Mouse (Mus musculus) erythroblast, embryonic 14.5 days (primary cell): ENCODE results near the gene Pi16. TPM values are rescaled to one million over a fixed set of nuclear protein-coding genes. Genes with fewer than 3 reads are reported as not detected.

ENCODE experiments used
- H3K27me3 ChIP-seq: 2 replicates; pipeline ENCODE4 v1.6.1; 2012; ENCODE audit warnings: inconsistent platforms; ENCODE audit not compliant: control insufficient read depth
- H3K36me3 ChIP-seq: 2 replicates; pipeline ENCODE4 v1.6.1; 2012; ENCODE audit warnings: mild to moderate bottlenecking, inconsistent platforms; ENCODE audit not compliant: control insufficient read depth
- H3K4me1 ChIP-seq: 2 replicates; pipeline ENCODE4 v1.6.1; 2012; ENCODE audit warnings: inconsistent platforms; ENCODE audit not compliant: control insufficient read depth
- H3K4me3 ChIP-seq: replicated peaks from 2 replicates; pipeline ENCODE3; 2012; ENCODE audit warnings: moderate library complexity, mild to moderate bottlenecking, inconsistent platforms
- H3K9me3 ChIP-seq: 2 replicates; pipeline ENCODE4 v1.6.1; 2012; ENCODE audit warnings: low read length, inconsistent platforms, mixed read lengths; ENCODE audit not compliant: control insufficient read depth
- GATA1 ChIP-seq: IDR thresholded peaks from 2 replicates; pipeline ENCODE4 v1.6.1; 2012; ENCODE audit warnings: low read length, inconsistent platforms, mixed read lengths
- TAL1 ChIP-seq: IDR thresholded peaks from 3 replicates; pipeline ENCODE4 v1.6.1; 2012; ENCODE audit warnings: low read length, inconsistent platforms, mixed read lengths
- polyA plus RNA-seq: library from polyadenylated mRNA; stranded (reverse); fragments of >175 nt; gene quantifications from 2 replicates; pipeline ENCODE4 v1.2.3, GENCODE M21; 2012

The Pi16 gene
- polyA plus RNA-seq, 1 experiment, result 0.03 TPM

- H3K36me3 ChIP-seq, result no peaks in the 10 kb centered on the region
- peaks cover 22% of the 10 kb centered on the region for H3K4me1 ChIP-seq
- TF ChIP-seq TAL1, result no peak; the same call in 2 of the 3 replicates
- TF ChIP-seq GATA1, result no peak
- H3K9me3 ChIP-seq, result no peaks in the 10 kb centered on the region
- peaks cover 62% of the 10 kb centered on the region for H3K27me3 ChIP-seq
- H3K4me3 ChIP-seq, result no peak overlapping the region
Observed at GRCm38 (mm10) chr17:29323625-29324024, 6.1 kb downstream of the Pi16 start.

GRCm38 (mm10) chr17:29325831-29326230 is 8.4 kb downstream of the Pi16 start:
- Histone ChIP-seq H3K36me3 (peaks cover 9% of the 10 kb centered on the region), H3K9me3 (no peaks in the 10 kb centered on the region), H3K27me3 (peaks cover 40% of the 10 kb centered on the region), H3K4me3 (no peak overlapping the region), H3K4me1 (peaks cover 9% of the 10 kb centered on the region)
- TF ChIP-seq GATA1 (no peak), TAL1 (no peak)

- no peak overlapping the region for H3K4me3 ChIP-seq
- TF ChIP-seq GATA1 (no peak), TAL1 (no peak)
- H3K9me3 ChIP-seq, result no peaks in the 10 kb centered on the region
- H3K27me3 ChIP-seq, result peaks cover 30% of the 10 kb centered on the region
- H3K36me3 ChIP-seq, result peaks cover 18% of the 10 kb centered on the region
- H3K4me1 ChIP-seq, result peaks cover 9% of the 10 kb centered on the region
Observed at GRCm38 (mm10) chr17:29326531-29327529, 9.3 kb downstream of the Pi16 start.

- H3K36me3 ChIP-seq, result peaks cover 26% of the 10 kb centered on the region
- no peak for TF ChIP-seq TAL1
- TF ChIP-seq GATA1, result no peak
Observed at GRCm38 (mm10) chr17:29327691-29328090, 10.2 kb downstream of the Pi16 start.

GRCm38 (mm10) chr17:29330221-29330620 is 12.7 kb downstream of the Pi16 start:
- H3K36me3 ChIP-seq, result peaks cover 47% of the 10 kb centered on the region
- H3K4me1 ChIP-seq, result no peaks in the 10 kb centered on the region; the same call in 1 of the 2 replicates
- no peak for TF ChIP-seq TAL1
- TF ChIP-seq GATA1, result no peak
- H3K9me3 ChIP-seq, result no peaks in the 10 kb centered on the region
- H3K4me3 ChIP-seq, result no peak overlapping the region
- peaks cover 19% of the 10 kb centered on the region for H3K27me3 ChIP-seq

More at GRCm38 (mm10) chr17:29327691-29328090, 10.2 kb downstream of the Pi16 start:
- no peak overlapping the region for H3K4me3 ChIP-seq
- H3K4me1 ChIP-seq, result peaks cover 5% of the 10 kb centered on the region
- peaks cover 22% of the 10 kb centered on the region for H3K27me3 ChIP-seq
- no peaks in the 10 kb centered on the region for H3K9me3 ChIP-seq

- H3K36me3 ChIP-seq, result peaks cover 53% of the 10 kb centered on the region
- TF ChIP-seq GATA1, result no peak
Observed at GRCm38 (mm10) chr17:29330671-29331410, 13.4 kb downstream of the Pi16 start.

GRCm38 (mm10) chr17:29332186-29332685 is 14.8 kb downstream of the Pi16 start:
- H3K27me3 ChIP-seq, result peaks cover 4% of the 10 kb centered on the region
- peaks cover 66% of the 10 kb centered on the region for H3K36me3 ChIP-seq

More at GRCm38 (mm10) chr17:29330671-29331410, 13.4 kb downstream of the Pi16 start:
- Histone ChIP-seq H3K27me3 (peaks cover 18% of the 10 kb centered on the region), H3K4me1 (no peaks in the 10 kb centered on the region; the same call in 1 of the 2 replicates), H3K9me3 (no peaks in the 10 kb centered on the region), H3K4me3 (no peak overlapping the region)

GRCm38 (mm10) chr17:29336266-29336990 is 18.9 kb downstream of the Pi16 start:
- Histone ChIP-seq H3K4me3 (no peak overlapping the region), H3K9me3 (no peaks in the 10 kb centered on the region), H3K4me1 (peaks cover 3% of the 10 kb centered on the region), H3K36me3 (peaks cover 88% of the 10 kb centered on the region), H3K27me3 (no peaks in the 10 kb centered on the region)
- TF ChIP-seq GATA1 (no peak), TAL1 (no peak)

More at GRCm38 (mm10) chr17:29332186-29332685, 14.8 kb downstream of the Pi16 start:
- Histone ChIP-seq H3K9me3 (no peaks in the 10 kb centered on the region), H3K4me3 (no peak overlapping the region), H3K4me1 (no peaks in the 10 kb centered on the region; the same call in 1 of the 2 replicates)
- TF ChIP-seq GATA1, result no peak
- no peak for TF ChIP-seq TAL1
